Mouse (Mus musculus) cerebellum, adult (tissue): ENCODE measurements around the gene Macf1.
"Not testable (repeated sequence)": the region's sequence is repeated elsewhere in the genome, so short reads cannot be mapped to it uniquely, and the experiment has no call there.

Source experiments
- ATAC-seq: cut with Nextera tagmentation; 2 replicates; pipeline ENCODE4 v1.9.2; 2017; ENCODE audit warnings: mild to moderate bottlenecking, moderate library complexity, mixed read lengths; ENCODE audit not compliant: insufficient number of reproducible peaks, low FRiP score, low TSS enrichment

Macf1 gene

GRCm38 (mm10) chr4:123385028-123385427 is 299.1 kb downstream of the Macf1 start:
- no peak for ATAC-seq

- no peak for ATAC-seq
Measured at GRCm38 (mm10) chr4:123383173-123383572, 301.0 kb downstream of the Macf1 start.

DNA sequence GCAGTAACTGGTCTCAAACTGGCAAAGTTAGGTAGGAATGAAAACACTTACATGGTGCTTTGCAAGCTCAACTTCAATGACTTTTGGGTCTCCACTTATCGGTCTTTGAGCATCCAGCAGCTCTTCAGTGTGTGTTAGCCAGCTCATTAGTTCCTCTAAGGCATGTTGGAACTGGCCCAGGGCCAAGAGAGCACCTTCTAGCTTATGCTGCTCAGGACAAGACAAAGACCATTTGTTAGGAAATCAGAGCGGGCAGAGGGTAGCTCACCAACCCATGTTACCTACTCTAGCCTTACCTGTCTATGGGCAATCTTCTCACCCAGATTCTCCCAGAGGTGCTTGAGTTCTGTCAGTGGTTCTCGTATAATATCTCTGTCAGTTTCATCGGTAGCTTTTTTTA is 302.1 kb downstream of the Macf1 start:
- ATAC-seq: no peak

DNA sequence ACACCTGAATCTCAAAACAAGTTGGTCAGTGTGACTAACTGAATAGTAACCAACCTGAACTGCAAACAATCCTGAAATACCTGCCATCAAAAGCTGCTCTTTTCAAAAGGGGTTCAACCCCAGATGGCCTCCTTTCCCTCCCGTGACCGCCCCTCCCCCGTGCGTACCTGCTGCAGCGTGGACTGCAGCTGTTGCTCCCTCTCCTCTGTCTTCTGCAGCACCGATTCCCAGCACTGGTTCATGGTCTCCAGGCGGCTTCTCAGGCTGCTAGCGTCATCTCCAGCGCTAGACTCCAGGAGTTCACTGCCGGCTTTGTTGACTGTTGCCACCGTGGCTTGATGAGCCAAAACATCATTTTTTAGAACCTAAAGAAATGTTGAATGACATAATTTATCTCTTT is 302.6 kb downstream of the Macf1 start:
- ATAC-seq: no peak

GRCm38 (mm10) chr4:123376031-123376430 is 308.1 kb downstream of the Macf1 start:
- no peak for ATAC-seq

GRCm38 (mm10) chr4:123374316-123375008 is 309.7 kb downstream of the Macf1 start:
- no peak for ATAC-seq

DNA sequence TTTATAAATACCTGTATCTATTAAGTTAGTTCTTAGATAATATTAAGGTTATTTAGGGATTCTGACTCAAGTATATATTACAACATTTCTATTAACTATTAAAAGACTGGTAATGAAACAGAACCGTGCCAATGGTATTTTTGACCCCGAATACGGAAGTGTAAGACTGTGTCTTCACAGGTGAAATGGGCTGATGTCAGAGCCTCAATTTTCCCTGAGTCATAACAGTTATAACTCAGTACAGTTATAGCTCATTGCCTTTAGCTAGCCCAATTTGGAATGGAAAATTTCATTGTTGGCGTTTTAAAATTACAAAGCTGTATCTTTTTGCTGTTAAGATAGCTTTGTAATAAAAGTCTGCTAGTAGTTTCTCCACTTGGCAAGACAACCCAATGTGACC is 320.6 kb downstream of the Macf1 start:
- no peak for ATAC-seq

GRCm38 (mm10) chr4:123360771-123361170 is 323.4 kb downstream of the Macf1 start:
- no peak for ATAC-seq

DNA sequence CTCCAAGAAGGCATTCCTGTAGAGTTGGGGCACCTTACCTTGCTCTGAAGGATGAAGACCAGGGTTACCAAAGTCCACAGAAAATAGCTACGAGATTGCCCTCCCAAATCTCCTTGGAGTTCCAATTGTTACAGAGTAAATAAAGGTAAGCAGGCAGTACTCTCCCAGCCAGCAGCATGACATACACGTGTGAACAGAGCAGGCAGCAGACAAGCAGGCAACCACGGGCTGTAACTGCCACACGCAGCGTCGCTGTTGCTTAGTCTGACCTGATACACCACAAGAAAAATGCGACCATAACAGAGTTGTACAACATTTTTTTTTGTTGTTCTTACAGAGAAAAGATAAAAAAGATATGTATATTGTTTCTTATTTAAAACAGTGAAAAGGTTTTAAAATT is 325.5 kb downstream of the Macf1 start:
- ATAC-seq: no peak

- ATAC-seq: no peak
Measured at GRCm38 (mm10) chr4:123355941-123356340, 328.2 kb downstream of the Macf1 start.

DNA sequence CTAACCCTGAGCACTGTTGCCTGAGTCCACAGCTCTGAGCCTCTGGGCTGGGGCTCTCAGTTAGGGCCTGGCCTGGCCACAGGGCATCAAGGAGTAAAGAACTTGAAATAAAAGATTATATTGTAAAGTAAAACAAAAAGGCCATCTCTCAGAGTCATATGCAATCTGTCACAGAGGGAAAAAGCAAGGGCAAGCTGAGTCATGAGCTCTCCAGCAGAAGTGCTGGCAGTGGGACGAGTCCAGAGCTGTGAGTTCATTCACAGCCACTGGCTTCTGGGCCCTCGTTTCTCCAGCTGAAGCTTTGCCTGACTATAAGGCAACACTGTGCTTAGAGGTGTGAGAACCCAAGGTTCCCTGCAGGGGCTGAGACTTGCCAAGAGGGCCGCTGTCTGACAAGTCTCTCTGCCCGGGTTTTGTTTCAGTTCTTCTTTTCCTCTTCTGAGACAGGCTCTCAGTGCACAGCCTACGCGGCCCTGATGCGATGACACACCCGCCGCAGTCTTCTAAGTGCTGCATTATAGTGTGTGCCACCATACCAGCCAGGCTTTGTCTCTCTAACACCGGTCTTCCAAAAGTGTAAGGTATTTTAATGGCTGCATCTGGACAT is 330.8 kb downstream of the Macf1 start:
- ATAC-seq: no peak

- ATAC-seq: no peak
Measured at GRCm38 (mm10) chr4:123343471-123343789, 340.7 kb downstream of the Macf1 start.

DNA sequence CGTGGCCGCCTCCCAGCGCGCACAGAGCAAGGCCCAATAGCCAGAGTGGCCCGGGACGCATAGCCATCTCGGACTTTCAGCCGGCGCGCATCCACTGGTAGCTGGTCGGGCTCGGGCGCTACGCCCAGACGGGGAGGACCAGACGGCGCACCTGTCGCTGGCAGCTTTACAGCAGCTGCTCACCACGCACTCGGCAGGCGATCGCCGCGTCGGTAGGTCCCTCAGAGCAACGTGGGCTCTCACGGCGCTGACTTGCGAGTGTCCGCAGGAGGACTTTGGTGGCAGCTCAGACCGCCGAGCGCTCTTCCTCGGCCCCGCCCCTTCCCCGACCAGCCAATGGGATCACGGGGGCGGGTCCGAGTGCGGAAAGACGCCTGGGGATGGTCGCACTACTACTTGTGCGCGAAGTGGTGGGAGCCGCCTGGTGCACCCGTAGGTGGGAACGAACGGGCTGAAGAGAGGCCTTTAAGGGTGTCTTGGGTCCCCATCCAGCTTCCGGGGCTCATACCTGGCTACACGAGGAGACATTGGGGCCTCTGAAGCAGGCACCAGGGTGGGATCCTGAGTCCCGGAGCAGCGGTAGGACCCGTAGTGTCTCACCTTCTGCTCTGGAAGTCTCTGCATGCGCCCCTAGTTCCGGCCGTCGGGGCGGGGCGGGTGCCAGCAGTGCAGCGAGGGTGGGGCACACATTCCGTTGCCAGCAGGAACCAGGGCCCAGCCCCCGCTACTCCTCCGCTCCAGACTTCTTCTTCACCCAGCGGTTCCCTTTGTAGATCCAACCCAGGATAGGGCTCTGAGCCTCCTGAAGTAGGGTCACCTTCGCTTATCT is 341.3 kb downstream of the Macf1 start, which contains the start of gene Bmp8a:
TSS of gene Bmp8a (minus strand) at position 611 of the 829 bp plus-strand sequence.
- ATAC-seq: no peak

- ATAC-seq: no peak
Measured at GRCm38 (mm10) chr4:123342091-123342641, 342.0 kb downstream of the Macf1 start.

GRCm38 (mm10) chr4:123340232-123340631 is 343.9 kb downstream of the Macf1 start:
- ATAC-seq: no peak

DNA sequence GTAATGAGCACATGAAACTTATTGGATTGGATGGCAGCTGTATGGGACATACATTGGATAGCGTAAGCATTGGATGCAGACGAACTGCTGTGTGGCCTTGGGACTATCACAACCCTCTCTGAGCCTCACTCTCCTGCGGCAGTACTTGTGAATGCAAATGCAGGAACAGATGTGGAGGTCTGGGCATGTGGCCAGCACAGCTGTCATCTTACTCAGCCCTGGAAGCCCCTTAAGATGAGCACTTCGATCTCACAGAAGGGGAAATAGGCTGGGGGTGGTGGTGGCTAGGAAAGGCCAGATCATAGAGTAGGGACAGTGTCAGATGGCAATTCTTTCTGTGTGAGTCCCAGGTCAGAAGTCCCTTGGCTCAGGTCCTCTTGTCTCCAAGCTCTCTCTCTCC is 346.5 kb downstream of the Macf1 start:
- no peak for ATAC-seq

DNA sequence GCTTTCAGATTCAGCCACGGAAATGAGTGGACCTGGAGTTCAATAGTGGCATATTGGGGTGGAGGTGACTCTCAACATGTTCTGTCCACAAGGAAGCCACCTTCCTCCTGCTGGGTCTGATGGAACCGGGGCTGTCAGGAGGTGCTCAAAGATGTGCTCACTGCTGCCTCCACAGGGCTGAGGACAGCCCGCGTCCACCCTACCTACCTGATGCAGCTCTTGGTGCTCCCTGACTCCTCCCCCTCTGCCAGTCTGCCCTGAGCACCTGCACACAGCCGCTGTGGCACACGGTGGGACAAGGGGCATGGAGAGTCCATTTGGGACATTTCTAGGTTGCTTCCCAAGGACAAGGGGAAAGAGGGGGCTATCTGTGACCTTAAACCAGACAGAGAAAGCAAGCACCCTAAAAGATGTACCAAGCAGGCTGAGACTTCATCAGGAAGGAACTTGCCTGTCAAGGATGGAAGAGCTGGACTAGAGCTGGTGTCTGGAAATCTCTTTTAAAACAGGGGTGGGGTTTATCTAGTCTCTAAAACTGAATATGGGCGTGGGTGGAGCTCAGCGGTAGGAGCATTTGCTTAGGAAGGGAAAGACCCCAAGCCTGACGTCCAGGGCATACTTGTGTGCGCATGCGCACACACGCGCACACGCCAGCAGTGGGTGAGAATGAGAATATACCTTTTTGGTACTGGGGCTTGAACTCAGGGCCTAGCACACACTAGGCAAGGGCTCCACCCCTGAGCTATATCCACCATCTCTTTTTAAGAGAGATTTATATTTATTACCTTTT is 348.2 kb downstream of the Macf1 start:
- ATAC-seq: no peak

DNA sequence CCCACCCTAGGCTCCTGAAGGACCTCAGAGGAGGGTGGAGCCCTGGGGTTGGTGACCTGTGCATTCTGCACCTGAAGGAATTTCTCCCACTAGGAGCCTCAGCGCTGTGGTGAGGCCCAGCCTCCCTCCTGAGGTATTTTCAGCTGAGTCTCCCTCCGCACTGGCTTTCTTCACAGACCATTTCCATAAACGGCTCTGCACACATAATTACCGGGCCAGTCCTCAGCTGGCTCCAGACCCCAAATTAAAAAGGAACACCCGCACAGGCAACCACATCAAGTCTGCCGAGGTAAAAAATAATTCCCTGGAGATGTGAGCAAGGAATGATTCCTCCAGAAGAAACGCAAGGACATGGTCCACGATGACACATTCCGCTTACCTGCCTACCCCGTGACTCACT is 348.9 kb downstream of the Macf1 start:
- ATAC-seq: not testable (repeated sequence)

- no peak for ATAC-seq
Measured at GRCm38 (mm10) chr4:123334177-123334576, 350.0 kb downstream of the Macf1 start.

GRCm38 (mm10) chr4:123333151-123333550 is 351.0 kb downstream of the Macf1 start:
- no peak for ATAC-seq
